Mouse (Mus musculus) cerebellum, adult 2 months (tissue): ENCODE data around the gene Plcg2. TPM values are rescaled to one million over a fixed set of nuclear protein-coding genes. Genes with fewer than 3 reads are reported as not detected.

Experiments used
- DNase-seq, 2 experiments: peaks; one replicate each; pipeline ENCODE4 v3.0.0; 2021
- H3K27ac ChIP-seq: fragments of 200-500 bp; 2 replicates; pipeline ENCODE4 v1.5.1; 2012; ENCODE audit warnings: low read length, control low read depth, inconsistent platforms; ENCODE audit not compliant: insufficient read depth
- H3K27me3 ChIP-seq: fragments of 200-500 bp; 2 replicates; pipeline ENCODE4 v1.6.1; 2012; ENCODE audit warnings: inconsistent platforms, mild to moderate bottlenecking, low read length, moderate library complexity; ENCODE audit not compliant: control insufficient read depth, insufficient read depth
- H3K4me1 ChIP-seq: fragments of 200-500 bp; 2 replicates; pipeline ENCODE4 v1.6.1; 2011; ENCODE audit warnings: low read length; ENCODE audit not compliant: control insufficient read depth, insufficient read depth
- H3K4me3 ChIP-seq: fragments of 200-500 bp; replicated peaks from 2 replicates; pipeline ENCODE3; 2011; ENCODE audit warnings: mild to moderate bottlenecking, low read depth, low read length, control low read depth; ENCODE audit not compliant: insufficient read depth
- CTCF ChIP-seq: fragments of 200-500 bp; IDR thresholded peaks from 2 replicates; pipeline ENCODE4 v1.5.1; 2011; ENCODE audit warnings: low read depth, mild to moderate bottlenecking, control low read depth, low read length, moderate library complexity, borderline replicate concordance; ENCODE audit not compliant: insufficient read depth
- POLR2A ChIP-seq: fragments of 200-500 bp; IDR thresholded peaks from 2 replicates; pipeline ENCODE4 v1.6.1; 2011; ENCODE audit warnings: low read length, control low read depth, borderline replicate concordance; ENCODE audit not compliant: insufficient read depth
- WGBS: fragments of 180-500 bp; shearing (Covaris S2); methylation state at CpG from one replicate; pipeline ENCODE4 v1.1.7; 2018; 5-methylcytosine and 5-hydroxymethylcytosine counted together
- polyA plus RNA-seq: library from polyadenylated mRNA; depleted of rRNA; stranded (reverse); fragments of >200 nt; gene quantifications from 2 replicates; pipeline ENCODE4 v1.2.3, GENCODE M21; 2012

Plcg2 gene
- polyA plus RNA-seq, 1 experiment: 2.4 TPM

- H3K27me3 ChIP-seq: no peaks in the 10 kb centered on the region
- no peak for TF ChIP-seq POLR2A
- TF ChIP-seq CTCF: no peak
- no peak for DNase-seq
- no peaks in the 10 kb centered on the region for H3K4me1 ChIP-seq
- H3K27ac ChIP-seq: no peak overlapping the region
- no peak overlapping the region for H3K4me3 ChIP-seq
- 78% methylated on average over 7 of the region's 7 CpGs for WGBS
Observed at GRCm38 (mm10) chr8:117475819-117476218, 22.3 kb upstream of the Plcg2 start.

DNA sequence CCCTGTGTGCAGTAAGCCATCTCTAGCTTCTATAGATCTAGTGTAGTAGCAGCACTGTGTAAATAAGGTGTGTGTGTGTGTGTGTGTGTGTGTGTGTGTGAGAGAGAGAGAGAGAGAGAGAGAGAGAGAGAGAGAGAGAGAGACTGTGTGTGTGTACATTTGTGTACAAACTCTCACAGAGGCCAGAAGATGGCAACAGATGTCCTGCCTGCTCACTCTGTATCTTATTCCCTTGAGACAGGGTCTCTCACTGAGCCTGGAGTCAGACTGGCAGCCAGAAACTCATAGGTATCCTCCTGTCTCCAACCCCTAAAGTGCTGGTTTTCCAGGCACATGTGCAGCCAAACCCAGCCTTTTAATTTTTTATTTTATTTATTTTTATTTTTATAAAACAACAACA, 20.0 kb upstream of the Plcg2 start:
- Histone ChIP-seq H3K27ac (no peak overlapping the region), H3K27me3 (no peaks in the 10 kb centered on the region), H3K4me3 (no peak overlapping the region), H3K4me1 (no peaks in the 10 kb centered on the region)
- DNase-seq: no peak
- TF ChIP-seq CTCF: no peak
- TF ChIP-seq POLR2A: no peak

DNA sequence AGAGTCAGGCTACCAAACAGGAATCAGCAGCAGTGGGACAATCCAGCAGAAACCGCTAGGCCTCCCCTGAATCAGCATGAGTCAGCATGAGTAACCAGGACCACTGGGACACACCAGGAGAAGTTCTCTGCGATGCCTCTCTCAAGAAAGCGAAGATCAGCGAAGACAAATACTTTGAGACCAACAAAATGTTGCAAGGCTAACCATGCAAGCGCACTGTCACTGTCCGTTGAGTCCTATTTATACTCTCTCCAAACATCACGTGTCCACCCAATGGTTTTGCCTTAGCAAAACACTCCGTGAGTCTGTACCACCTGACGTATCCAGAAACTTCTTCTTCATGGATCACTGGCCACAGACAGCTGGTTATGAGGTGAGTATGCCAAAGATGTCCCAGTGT, 18.1 kb upstream of the Plcg2 start:
- H3K4me1 ChIP-seq: no peaks in the 10 kb centered on the region
- 83% methylated on average over 9 of the region's 9 CpGs for WGBS
- DNase-seq: no peak
- TF ChIP-seq CTCF (no peak), POLR2A (no peak)
- H3K27ac ChIP-seq: no peak overlapping the region
- no peaks in the 10 kb centered on the region for H3K27me3 ChIP-seq
- no peak overlapping the region for H3K4me3 ChIP-seq

DNA sequence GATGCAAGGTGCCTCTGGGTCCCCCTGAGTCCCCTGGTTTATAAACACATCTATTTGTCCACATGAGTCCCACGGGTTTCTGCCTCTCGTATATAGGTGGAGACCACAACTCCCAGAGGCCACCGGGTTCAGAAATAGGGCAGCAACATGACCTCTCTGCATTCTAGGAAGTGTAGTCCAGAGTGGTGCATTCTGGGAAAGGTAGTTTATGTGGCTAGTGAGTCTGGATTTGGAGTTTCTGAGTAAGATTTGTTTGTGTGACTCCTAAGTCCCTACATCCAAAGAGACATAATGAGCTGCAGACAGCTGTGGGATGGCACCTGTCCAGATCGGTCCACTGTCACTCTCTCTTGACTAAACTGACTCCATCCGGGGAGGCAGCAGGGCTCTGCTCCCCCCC, 17.6 kb upstream of the Plcg2 start:
- Histone ChIP-seq H3K4me3 (no peak overlapping the region), H3K4me1 (no peaks in the 10 kb centered on the region), H3K27ac (no peak overlapping the region), H3K27me3 (no peaks in the 10 kb centered on the region)
- DNase-seq: no peak
- WGBS: 55% methylated on average over 5 of the region's 5 CpGs
- TF ChIP-seq POLR2A: no peak
- no peak for TF ChIP-seq CTCF

DNA sequence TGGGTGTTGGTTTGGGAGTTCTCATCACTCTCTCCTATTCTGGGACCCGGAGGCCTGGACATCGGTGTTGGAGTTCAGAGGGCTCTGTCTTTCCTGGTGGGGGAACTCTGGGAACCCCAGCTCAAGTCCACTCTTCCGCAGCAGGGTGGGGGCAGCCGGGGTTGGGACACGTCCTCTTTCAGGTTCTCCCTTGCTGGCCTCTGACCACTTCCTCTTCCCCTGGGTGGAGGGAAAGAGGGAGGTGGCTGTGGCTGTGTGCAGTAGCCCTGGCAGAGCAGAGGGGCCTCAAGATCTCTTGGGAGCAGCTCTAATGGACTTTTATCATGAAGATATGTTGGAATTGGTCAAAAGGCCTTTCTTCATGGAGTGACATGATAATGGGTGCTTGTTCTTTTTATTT, 16.3 kb upstream of the Plcg2 start:
- H3K4me1 ChIP-seq: no peaks in the 10 kb centered on the region
- TF ChIP-seq POLR2A: no peak
- TF ChIP-seq CTCF: no peak
- no peaks in the 10 kb centered on the region for H3K27me3 ChIP-seq
- no peak overlapping the region for H3K4me3 ChIP-seq
- 82% methylated on average over 5 of the region's 5 CpGs for WGBS
- no peak for DNase-seq
- H3K27ac ChIP-seq: no peak overlapping the region

DNA sequence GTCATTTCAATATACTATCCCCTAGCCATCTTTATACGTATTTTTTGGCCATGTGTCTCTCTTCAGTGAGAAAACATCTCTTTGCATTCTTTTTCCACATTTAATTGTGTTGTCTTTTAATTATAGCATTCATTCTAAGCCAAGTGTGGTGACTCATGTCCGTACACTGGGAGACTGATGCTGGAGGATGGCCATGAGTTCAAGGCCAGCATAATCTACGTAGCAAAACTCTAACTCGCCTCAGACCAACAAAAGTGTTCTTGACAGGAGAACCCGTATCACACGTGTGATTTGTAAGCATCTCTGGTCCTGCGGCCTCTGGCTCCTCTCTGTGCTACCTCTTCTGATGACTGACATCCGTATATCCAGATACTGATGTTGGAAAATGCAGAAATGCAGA, 13.4 kb upstream of the Plcg2 start:
- Histone ChIP-seq H3K27ac (no peak overlapping the region), H3K4me3 (no peak overlapping the region), H3K27me3 (no peaks in the 10 kb centered on the region), H3K4me1 (no peaks in the 10 kb centered on the region)
- no peak for DNase-seq
- WGBS: 89% methylated on average over 8 of the region's 8 CpGs
- TF ChIP-seq POLR2A (no peak), CTCF (no peak)

- H3K4me1 ChIP-seq: no peaks in the 10 kb centered on the region
- TF ChIP-seq CTCF (no peak), POLR2A (no peak)
- WGBS: 68% methylated on average over 1 of the region's 1 CpGs
- H3K27me3 ChIP-seq: no peaks in the 10 kb centered on the region
- no peak for DNase-seq
- H3K4me3 ChIP-seq: no peak overlapping the region
- no peak overlapping the region for H3K27ac ChIP-seq
Observed at GRCm38 (mm10) chr8:117485316-117485715, 12.8 kb upstream of the Plcg2 start.

DNA sequence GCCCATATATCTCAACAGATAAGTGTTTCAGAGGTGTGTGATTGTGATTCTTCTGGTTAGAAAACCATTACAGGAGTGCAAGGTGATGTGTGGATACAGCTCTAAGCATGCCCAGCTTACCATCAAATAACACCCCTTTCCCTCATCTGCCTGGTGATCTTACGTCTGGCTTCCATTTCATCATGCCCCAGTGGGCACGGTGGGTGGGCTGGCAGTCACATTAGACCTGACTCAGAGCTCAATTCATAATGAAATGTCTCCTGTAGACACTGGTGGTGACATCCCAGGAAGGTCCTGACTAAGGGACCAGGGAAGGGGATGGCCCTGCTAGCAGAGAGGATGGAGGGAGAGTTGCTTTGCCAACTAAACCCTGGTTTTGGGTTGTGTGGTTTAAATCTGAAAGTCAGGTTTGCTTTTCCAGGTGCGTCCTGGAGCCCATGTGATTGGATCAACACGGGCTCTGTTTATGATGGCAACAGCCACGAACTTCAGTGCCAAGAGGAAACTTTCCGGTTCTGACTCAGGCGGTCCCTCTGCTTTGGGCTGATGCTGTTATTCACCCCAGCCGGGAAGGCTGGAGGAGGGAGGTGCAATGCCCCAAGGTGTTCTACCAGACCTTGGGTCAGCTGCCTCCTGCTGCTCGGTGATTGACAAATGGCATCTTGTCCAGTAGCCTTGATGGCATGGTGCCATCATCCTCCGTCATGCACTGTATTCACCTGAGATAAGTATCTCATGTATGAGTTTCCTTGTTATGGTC, 9.7 kb upstream of the Plcg2 start:
- H3K27me3 ChIP-seq: no peaks in the 10 kb centered on the region; the same call in 1 of the 2 replicates
- 67% methylated on average over 10 of the region's 10 CpGs for WGBS
- DNase-seq: no peak
- H3K4me3 ChIP-seq: no peak overlapping the region
- no peak overlapping the region for H3K27ac ChIP-seq
- no peak for TF ChIP-seq CTCF
- TF ChIP-seq POLR2A: no peak
- no peaks in the 10 kb centered on the region for H3K4me1 ChIP-seq
